Mouse (Mus musculus): ENCODE measurements at regions not wholly inside any gene's neighbourhood (a gene's known extent, or its start where the extent isn't known, plus 50 kb on each side); places are given as distances from the start of the nearest gene placed in this dataset.

DNA sequence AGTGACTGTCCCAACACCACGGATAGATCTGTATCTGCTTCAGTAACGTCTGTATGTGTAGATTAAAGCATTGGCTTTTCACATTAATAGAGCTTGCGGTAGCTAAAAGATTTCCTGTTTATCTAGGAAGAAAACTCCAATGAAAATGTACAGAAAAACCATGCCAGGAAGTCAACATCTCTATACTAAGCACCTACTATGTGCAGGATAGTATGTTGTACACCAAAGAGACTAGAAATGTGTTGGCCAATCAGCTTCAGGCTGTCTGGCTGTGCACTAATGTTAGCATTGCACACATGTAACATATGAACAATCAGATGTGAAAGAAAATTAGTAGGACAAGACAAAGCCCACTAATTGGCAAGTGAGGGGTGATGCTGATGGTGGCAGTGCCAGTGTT is 82.6 kb upstream of the Palmd start:
- Histone ChIP-seq H3K9ac (no peak overlapping the region), H3K27me3 (replicated peaks) (no peaks in the 10 kb centered on the region), H3K36me3 (no peaks in the 10 kb centered on the region), H3K4me2 (replicated peaks) (no peak overlapping the region), H3K27ac (no peak overlapping the region), H3K4me1 (replicated peaks) (no peaks in the 10 kb centered on the region), H3K9me3 (no peaks in the 10 kb centered on the region), H3K4me3 (replicated peaks) (no peak overlapping the region)
- no peak for ATAC-seq
- WGBS: 76% methylated on average over 3 of the region's 3 CpGs

DNA sequence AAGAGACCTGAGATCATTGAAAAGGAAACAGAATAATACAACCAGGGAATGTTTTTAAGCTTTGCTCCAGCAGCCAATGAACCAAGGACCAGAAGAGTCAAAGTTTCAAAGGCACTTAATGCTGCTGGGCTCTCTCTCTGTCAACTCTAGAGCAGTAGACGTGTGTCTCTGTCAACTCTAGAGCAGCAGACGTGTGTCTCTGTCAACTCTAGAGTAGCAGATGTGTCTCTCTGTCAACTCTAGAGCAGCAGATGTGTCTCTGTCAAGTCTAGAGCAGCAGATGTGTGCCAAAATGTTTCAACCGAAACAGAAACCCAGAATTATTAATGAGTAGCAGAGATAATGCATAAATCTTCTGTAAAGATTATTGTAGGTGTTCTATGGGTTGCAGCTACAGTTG is 82.1 kb upstream of the Palmd start:
- WGBS: 61% methylated on average over 3 of the region's 3 CpGs
- Histone ChIP-seq H3K4me3 (replicated peaks) (no peak overlapping the region), H3K36me3 (no peaks in the 10 kb centered on the region), H3K4me1 (replicated peaks) (no peaks in the 10 kb centered on the region), H3K4me2 (replicated peaks) (no peak overlapping the region), H3K27me3 (replicated peaks) (no peaks in the 10 kb centered on the region), H3K9me3 (no peaks in the 10 kb centered on the region), H3K9ac (no peak overlapping the region), H3K27ac (no peak overlapping the region)
- ATAC-seq: no peak

DNA sequence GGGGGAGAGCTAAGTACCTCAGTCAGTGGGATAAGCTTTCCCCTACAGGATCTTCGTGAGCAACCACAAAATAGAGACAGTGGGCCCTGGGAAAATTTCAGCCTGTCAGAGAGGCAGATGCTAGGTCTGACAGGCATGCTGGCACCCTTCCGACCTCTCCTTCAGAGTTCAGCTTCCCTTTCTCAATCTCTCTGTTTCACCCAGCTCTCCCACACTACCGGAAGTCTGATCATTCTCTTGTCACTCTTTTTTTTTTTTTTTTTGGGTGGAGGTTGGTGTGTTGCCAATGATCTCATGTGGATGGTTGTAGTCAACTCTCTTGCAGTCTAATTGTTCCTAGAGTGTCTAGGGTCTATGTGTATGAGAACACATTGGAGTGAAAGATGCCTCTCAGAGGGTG is 80.6 kb upstream of the Palmd start:
- Histone ChIP-seq H3K4me1 (replicated peaks) (no peaks in the 10 kb centered on the region), H3K27ac (no peak overlapping the region), H3K9ac (no peak overlapping the region), H3K4me3 (replicated peaks) (no peak overlapping the region), H3K36me3 (no peaks in the 10 kb centered on the region), H3K4me2 (replicated peaks) (no peak overlapping the region), H3K9me3 (no peaks in the 10 kb centered on the region), H3K27me3 (replicated peaks) (no peaks in the 10 kb centered on the region)
- no peak for ATAC-seq
- 77% methylated on average over 3 of the region's 3 CpGs for WGBS

DNA sequence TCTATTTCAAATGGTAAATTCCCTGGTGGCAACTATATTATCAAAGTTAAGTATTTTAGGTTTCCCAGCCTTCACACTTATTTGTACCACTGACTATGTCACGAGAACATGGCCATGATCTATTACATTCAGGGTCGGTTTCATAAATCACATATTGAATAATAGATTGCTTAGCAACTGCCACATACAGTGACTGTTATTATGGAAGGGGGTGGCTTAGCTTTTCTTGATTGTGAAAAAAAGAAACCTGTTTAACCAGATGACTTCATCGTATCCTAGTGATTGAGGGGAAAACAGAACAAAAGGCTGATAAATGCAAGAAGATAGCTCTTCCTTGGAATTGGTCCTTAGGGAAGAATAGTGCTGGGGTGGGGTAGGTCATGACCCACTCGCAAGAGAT is 76.0 kb upstream of the Palmd start:
- ATAC-seq: no peak
- no peaks in the 10 kb centered on the region for H3K36me3 ChIP-seq
- no peak overlapping the region for H3K27ac ChIP-seq
- H3K9ac ChIP-seq: no peak overlapping the region
- no peaks in the 10 kb centered on the region for H3K27me3 ChIP-seq (replicated peaks)
- no peak overlapping the region for H3K4me3 ChIP-seq (replicated peaks)
- H3K9me3 ChIP-seq: no peaks in the 10 kb centered on the region
- no peak overlapping the region for H3K4me2 ChIP-seq (replicated peaks)
- H3K4me1 ChIP-seq (replicated peaks): no peaks in the 10 kb centered on the region
- WGBS: 80% methylated on average over 4 of the region's 4 CpGs

DNA sequence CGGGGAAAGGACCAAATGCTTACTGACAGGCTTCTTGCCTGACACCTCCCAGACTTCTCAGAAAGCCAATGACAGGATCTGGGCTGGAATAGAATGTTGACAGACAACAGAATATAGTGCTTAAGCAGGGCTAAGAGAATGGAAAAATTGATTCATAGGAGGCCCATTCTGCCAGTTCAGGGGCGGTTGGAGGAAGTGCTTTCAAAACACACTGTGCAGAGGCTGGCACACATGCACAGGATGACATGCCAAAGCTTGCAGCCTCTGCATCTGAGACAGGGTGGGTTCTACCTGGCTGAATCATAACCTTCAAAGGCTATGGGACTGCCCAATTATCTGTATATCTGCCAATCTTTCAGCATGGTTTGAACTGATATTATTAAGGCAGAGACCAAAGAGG is 75.5 kb upstream of the Palmd start:
- Histone ChIP-seq H3K4me2 (replicated peaks) (no peak overlapping the region), H3K27me3 (replicated peaks) (no peaks in the 10 kb centered on the region), H3K9ac (no peak overlapping the region), H3K9me3 (no peaks in the 10 kb centered on the region), H3K4me3 (replicated peaks) (no peak overlapping the region), H3K27ac (no peak overlapping the region), H3K36me3 (no peaks in the 10 kb centered on the region), H3K4me1 (replicated peaks) (no peaks in the 10 kb centered on the region)
- 73% methylated on average over 2 of the region's 2 CpGs for WGBS
- no peak for ATAC-seq

DNA sequence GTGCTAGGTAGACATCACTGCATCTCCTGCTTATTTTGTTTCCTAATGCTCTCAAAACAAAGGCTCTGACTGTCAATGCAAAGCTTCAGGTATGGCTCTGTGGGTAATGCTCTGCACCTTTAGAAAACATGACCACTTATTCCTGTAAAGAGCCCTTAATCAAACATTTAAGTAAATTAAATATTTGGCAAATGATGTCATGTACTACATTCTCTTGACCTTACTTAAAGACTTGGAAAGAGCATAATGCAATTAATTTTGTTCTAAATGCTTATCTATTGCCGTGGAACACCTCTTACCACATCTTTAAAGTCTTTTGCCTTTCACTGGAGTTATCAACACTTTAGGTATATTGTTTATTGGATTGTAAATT is 70.1 kb upstream of the Palmd start:
- no peak for ATAC-seq
- no peaks in the 10 kb centered on the region for H3K36me3 ChIP-seq
- 45% methylated on average over 1 of the region's 1 CpGs for WGBS

DNA sequence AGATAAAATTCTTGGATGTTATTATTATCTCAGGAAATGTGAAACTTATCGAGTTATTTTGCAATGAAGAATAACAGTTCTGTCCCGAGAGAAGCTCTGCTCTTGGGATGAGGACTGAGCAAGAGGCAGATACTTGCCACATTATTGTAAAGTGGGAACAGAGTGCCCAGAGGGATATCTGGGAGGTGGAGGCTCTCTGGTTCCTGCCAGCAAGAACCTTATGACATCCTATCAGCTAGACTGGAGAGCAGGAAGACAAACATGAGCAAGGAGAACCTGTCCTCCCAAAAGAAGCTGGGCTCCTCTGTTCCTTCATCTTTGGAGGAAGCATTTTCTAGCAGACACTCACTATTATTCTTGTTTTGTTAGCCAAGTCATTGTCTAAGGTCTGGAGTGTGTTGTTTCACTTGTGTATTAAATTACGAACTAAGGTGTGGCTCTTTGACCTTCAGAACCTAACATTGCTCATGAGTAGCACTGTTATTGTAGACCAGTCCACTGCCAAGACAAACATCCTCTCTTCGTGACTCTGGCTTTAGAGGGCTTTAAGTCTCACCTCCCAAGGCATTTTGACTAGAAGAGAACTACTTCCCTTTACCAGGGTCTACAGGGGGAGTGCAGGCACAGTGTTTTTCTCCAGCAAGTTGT is 69.6 kb upstream of the Palmd start:
- no peak overlapping the region for H3K4me2 ChIP-seq (replicated peaks)
- no peaks in the 10 kb centered on the region for H3K4me1 ChIP-seq (replicated peaks)
- no peaks in the 10 kb centered on the region for H3K27me3 ChIP-seq (replicated peaks)
- ATAC-seq: no peak
- 55% methylated on average over 4 of the region's 4 CpGs for WGBS
- H3K4me3 ChIP-seq (replicated peaks): no peak overlapping the region
- H3K36me3 ChIP-seq: no peaks in the 10 kb centered on the region
- H3K9me3 ChIP-seq: no peaks in the 10 kb centered on the region
- no peak overlapping the region for H3K9ac ChIP-seq
- no peak overlapping the region for H3K27ac ChIP-seq

More for the DNA sequence above, 70.1 kb upstream of the Palmd start:
- Histone ChIP-seq H3K9me3 (no peaks in the 10 kb centered on the region), H3K4me2 (replicated peaks) (no peak overlapping the region), H3K27me3 (replicated peaks) (no peaks in the 10 kb centered on the region), H3K27ac (no peak overlapping the region), H3K9ac (no peak overlapping the region), H3K4me1 (replicated peaks) (no peaks in the 10 kb centered on the region), H3K4me3 (replicated peaks) (no peak overlapping the region)
